Mouse (Mus musculus): ENCODE results near the gene Spryd3. TPM values are rescaled to one million over a fixed set of nuclear protein-coding genes. Genes with fewer than 3 reads are reported as not detected.

The Spryd3 gene
- polyA plus RNA-seq, 1 experiment from 2014 or later = 20.9 TPM

DNA sequence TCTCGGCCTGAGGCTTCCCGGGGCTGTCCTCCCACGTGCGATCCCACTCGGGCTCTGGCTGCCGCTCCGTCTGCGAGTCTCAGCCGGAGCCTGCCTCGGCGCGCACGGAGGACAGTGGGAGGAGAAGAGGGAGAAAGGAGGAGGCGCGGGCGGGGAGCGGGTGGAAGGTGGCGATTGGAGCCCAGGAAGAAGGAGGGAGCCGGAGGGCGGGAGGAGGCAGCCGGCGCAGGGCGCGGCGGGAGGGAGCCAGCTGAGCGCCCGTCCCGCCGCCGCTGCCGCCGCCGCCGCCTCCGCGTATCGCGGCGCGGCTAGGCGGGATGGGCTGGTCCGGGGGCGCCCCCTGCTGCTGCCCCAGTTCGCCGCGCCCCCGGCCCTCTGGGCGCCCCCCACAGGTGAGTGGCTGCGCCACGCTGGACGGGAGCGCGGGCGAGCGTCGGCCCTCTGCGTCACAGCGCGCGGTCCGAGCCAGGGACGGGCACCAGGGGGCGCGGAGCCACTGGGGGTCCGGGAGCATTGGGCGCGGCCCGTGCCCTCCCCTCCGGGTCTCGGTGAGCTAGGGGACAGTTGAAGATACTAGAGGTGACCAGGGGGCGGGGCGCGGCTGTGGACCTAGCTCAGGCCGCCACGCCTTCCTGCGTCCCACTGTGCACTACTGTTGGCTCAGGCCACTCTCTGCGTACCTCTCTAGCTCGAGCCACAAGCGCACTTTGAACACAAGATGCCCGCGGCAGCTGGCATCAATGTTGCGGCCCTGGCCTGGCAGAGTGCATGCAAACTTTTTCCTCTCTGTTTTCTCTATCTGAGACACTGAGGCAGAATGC, 35.7 kb downstream of the Spryd3 start, which contains the start of gene Tns2:
Tns2 (plus strand) TSS at position 253 of the 821 bp plus-strand sequence.
- Histone ChIP-seq H3K4me3 (ENCODE audit: low read depth, low read length) (peak within 1 kb of the TSS; percentile 45), H3K4me2 (ENCODE audit: low read length) (peak within 1 kb of the TSS; percentile 80), H3K4me1 (ENCODE audit: control insufficient read depth, insufficient read depth, low read length) (peaks cover 11% of the 10 kb centered on the region), H3K27ac (ENCODE audit: low read depth, low read length) (peak within 1 kb of the TSS; percentile 27; the same call in 1 of the 2 replicates), H3K36me3 (ENCODE audit: control insufficient read depth, insufficient read depth, low read length) (peaks cover 28% of the 10 kb centered on the region), H3K27me3 (replicated peaks; ENCODE audit: control insufficient read depth, insufficient read depth, low read length) (peaks cover 4% of the 10 kb centered on the region; the same call in 1 of the 2 replicates), H3K9me3 (replicated peaks; ENCODE audit: control insufficient read depth, low read length) (no peaks in the 10 kb centered on the region), H3K9ac (ENCODE audit: low read length) (peak within 1 kb of the TSS; percentile 66)
- ATAC-seq (peak; percentile 67), DNase-seq (ENCODE audit: low spot score) (peak; percentile 68)
- under 1% methylated on average over 45 of the region's 82 CpGs for WGBS

DNA sequence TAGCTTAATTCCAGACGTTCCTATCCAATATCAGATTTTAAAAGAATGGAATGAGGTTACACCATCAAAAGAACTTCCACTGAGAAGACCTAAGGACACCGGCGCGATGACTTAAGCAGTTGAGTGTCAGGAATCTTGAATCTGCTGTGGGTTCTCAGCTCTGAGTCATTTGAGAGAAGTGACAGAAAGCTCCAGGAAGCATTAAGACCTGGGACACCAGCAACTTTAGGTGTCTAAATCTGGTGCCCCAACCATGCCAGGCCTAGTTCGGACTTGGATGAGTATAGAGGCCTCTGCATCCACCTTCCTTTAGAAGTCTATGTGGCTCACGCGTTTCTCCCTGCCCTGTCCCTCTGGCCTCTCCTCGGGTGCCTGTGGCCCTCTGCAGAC, 36.3 kb downstream of the Spryd3 start:
- Histone ChIP-seq H3K4me1 (ENCODE audit: control insufficient read depth, insufficient read depth, low read length) (peaks cover 11% of the 10 kb centered on the region), H3K4me2 (ENCODE audit: low read length) (peak overlapping the region; percentile 80), H3K27ac (ENCODE audit: low read depth, low read length) (peak overlapping the region; percentile 27; the same call in 1 of the 2 replicates), H3K9ac (ENCODE audit: low read length) (peak overlapping the region; percentile 66), H3K36me3 (ENCODE audit: control insufficient read depth, insufficient read depth, low read length) (peaks cover 34% of the 10 kb centered on the region), H3K27me3 (replicated peaks; ENCODE audit: control insufficient read depth, insufficient read depth, low read length) (no peaks in the 10 kb centered on the region), H3K9me3 (replicated peaks; ENCODE audit: control insufficient read depth, low read length) (no peaks in the 10 kb centered on the region), H3K4me3 (ENCODE audit: low read depth, low read length) (peak overlapping the region; percentile 45)
- ATAC-seq = no peak
- WGBS = 22% methylated on average over 8 of the region's 8 CpGs
- DNase-seq (ENCODE audit: low spot score) = no peak

DNA sequence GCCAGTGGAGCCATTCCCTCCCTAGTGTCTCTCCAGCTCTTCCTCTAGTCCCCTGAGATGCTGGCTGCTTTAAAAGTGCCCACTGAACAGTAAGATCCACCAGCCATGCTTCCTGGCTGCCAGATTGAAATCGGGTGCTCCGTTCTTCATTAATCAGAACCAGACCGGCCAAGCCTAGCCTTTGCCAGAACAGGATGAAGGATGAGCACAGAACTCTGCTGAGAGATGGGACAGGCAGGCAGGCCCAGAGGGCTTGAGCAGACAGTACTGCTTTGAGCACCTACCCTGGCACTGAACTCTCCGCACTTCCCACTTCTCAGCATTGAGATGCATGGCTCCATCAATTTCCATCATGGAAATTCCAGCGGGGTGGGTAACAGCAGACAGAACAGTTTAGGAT, 36.8 kb downstream of the Spryd3 start:
- Histone ChIP-seq H3K4me3 (ENCODE audit: low read depth, low read length) (no peak overlapping the region), H3K9me3 (replicated peaks; ENCODE audit: control insufficient read depth, low read length) (no peaks in the 10 kb centered on the region), H3K9ac (ENCODE audit: low read length) (no peak overlapping the region), H3K27me3 (replicated peaks; ENCODE audit: control insufficient read depth, insufficient read depth, low read length) (no peaks in the 10 kb centered on the region), H3K4me1 (ENCODE audit: control insufficient read depth, insufficient read depth, low read length) (peaks cover 11% of the 10 kb centered on the region), H3K36me3 (ENCODE audit: control insufficient read depth, insufficient read depth, low read length) (peaks cover 39% of the 10 kb centered on the region), H3K27ac (ENCODE audit: low read depth, low read length) (no peak overlapping the region; the same call in 1 of the 2 replicates), H3K4me2 (ENCODE audit: low read length) (no peak overlapping the region)
- no peak for DNase-seq (ENCODE audit: low spot score)
- ATAC-seq = no peak
- 61% methylated on average over 5 of the region's 5 CpGs for WGBS

DNA sequence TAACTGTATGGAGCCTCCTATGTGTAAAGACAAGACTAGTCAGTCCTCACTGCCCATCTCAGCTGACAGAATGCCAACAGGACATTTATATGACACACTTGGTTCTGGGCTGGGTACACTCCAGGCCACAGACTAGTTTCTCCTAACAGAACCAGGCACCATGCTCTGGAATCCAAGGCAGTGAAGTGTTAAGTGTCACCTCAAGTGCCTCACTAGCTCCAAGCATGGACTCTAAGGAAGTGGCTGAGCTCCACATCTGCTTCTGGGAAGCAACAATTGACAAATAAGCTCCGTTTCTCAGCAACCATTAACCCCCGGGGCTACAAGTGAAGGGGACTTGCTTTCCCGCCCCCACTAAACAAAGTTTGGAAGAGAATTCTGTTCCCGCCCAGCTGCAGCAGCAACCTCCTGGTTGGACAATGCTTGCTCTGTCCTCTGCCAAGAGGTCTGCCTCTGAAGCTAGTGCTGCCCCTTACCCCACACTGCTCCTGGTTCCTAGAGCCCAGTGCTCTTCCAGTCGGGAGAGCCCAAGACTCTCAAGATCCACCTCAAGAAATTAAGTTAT, 38.0 kb downstream of the Spryd3 start:
- H3K27me3 ChIP-seq (replicated peaks; ENCODE audit: control insufficient read depth, insufficient read depth, low read length) = no peaks in the 10 kb centered on the region

DNA sequence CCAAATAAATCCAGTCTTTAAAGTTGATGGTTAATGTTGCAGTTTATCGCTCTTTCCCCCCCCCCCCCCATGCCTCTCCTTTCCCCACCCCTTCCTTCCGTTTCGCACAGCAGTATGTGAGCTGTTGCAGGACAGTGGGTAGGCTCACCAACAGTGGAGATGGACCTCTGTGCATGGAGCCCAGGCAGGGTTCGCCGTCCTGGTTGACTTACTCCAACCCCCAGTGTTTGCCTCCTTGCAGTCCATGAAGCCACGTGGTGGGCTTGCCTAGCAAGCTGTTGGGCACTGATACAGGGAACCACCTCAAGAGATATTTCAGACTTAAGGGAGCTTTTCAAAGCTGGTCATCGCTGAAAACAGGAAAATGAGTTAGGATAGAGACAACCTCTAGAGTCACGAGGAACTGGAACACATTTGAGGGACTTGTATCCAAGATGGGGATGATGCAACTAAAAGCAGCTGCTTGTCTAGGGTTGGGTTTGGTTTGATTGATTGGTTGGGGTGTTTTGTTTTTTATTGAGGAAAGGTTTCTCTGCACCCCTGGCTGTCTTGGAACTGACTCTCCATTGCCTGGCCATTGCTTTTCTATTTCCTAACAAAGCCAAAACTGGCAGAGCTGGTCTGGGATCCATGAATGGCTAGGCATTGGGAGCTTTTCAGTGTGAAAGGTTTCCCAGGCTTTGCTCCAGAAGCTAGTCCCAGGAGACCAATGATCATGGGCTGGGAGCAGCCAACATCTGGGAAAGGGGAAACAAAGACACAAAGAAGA, 38.7 kb downstream of the Spryd3 start:
- Histone ChIP-seq H3K9me3 (replicated peaks; ENCODE audit: control insufficient read depth, low read length) (no peaks in the 10 kb centered on the region), H3K27me3 (replicated peaks; ENCODE audit: control insufficient read depth, insufficient read depth, low read length) (no peaks in the 10 kb centered on the region), H3K4me2 (ENCODE audit: low read length) (no peak overlapping the region), H3K27ac (ENCODE audit: low read depth, low read length) (no peak overlapping the region), H3K9ac (ENCODE audit: low read length) (no peak overlapping the region), H3K4me1 (ENCODE audit: control insufficient read depth, insufficient read depth, low read length) (peaks cover 11% of the 10 kb centered on the region), H3K36me3 (ENCODE audit: control insufficient read depth, insufficient read depth, low read length) (peaks cover 58% of the 10 kb centered on the region), H3K4me3 (ENCODE audit: low read depth, low read length) (no peak overlapping the region)
- no peak for ATAC-seq
- 82% methylated on average over 8 of the region's 8 CpGs for WGBS
- DNase-seq (ENCODE audit: low spot score) = no peak

More for the DNA sequence above, 38.0 kb downstream of the Spryd3 start:
- no peak for ATAC-seq
- Histone ChIP-seq H3K36me3 (ENCODE audit: control insufficient read depth, insufficient read depth, low read length) (peaks cover 51% of the 10 kb centered on the region), H3K4me3 (ENCODE audit: low read depth, low read length) (no peak overlapping the region), H3K4me2 (ENCODE audit: low read length) (no peak overlapping the region), H3K9ac (ENCODE audit: low read length) (no peak overlapping the region), H3K27ac (ENCODE audit: low read depth, low read length) (no peak overlapping the region), H3K9me3 (replicated peaks; ENCODE audit: control insufficient read depth, low read length) (no peaks in the 10 kb centered on the region), H3K4me1 (ENCODE audit: control insufficient read depth, insufficient read depth, low read length) (peaks cover 11% of the 10 kb centered on the region)
- WGBS = 25% methylated on average over 5 of the region's 5 CpGs
- DNase-seq (ENCODE audit: low spot score) = no peak

DNA sequence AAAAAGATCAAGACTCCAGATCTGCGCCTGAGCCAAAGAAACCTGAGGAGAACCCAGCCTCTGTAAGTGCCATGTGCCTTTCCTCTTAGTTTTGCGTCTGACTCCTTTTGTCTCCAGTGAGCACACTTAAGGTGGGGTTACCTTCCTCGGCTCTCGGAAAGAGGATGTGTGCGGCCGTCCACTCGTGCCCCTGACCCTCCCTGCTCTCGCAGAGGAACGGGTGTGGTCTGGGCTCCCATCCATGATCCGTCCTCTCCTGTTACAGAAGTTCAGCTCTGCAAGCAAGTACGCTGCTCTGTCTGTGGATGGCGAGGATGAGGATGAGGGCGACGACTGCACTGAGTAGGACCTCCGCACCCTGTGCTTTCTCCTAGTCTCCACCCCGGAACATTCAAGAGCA, 41.0 kb downstream of the Spryd3 start:
- Histone ChIP-seq H3K9ac (ENCODE audit: low read length) (no peak overlapping the region), H3K4me3 (ENCODE audit: low read depth, low read length) (no peak overlapping the region), H3K27me3 (replicated peaks; ENCODE audit: control insufficient read depth, insufficient read depth, low read length) (no peaks in the 10 kb centered on the region), H3K36me3 (ENCODE audit: control insufficient read depth, insufficient read depth, low read length) (peaks cover 82% of the 10 kb centered on the region), H3K27ac (ENCODE audit: low read depth, low read length) (no peak overlapping the region), H3K4me2 (ENCODE audit: low read length) (no peak overlapping the region), H3K9me3 (replicated peaks; ENCODE audit: control insufficient read depth, low read length) (no peaks in the 10 kb centered on the region), H3K4me1 (ENCODE audit: control insufficient read depth, insufficient read depth, low read length) (no peaks in the 10 kb centered on the region)
- WGBS = 90% methylated on average over 16 of the region's 16 CpGs
- ATAC-seq (no peak), DNase-seq (ENCODE audit: low spot score) (no peak)

DNA sequence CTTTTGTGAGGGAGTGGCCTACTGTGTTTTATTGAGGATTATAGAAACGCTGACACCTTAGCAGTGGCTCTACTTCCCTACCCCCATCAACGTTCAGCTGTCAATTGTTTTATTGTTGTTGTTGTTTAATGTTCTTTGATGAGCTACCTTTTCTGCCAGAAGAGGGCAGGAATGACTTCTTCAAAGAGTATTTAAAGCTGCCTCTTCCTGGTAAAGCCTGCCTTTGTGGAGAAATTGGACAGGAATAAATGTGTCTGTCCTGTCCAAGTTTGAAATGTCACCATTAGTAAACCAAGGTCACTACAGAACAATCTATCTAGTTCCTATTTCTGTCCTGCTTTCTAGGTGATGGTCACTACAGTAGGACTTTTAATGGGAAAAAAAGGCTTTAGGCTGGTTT, 41.9 kb downstream of the Spryd3 start:
- Histone ChIP-seq H3K4me2 (ENCODE audit: low read length) (no peak overlapping the region), H3K27me3 (replicated peaks; ENCODE audit: control insufficient read depth, insufficient read depth, low read length) (no peaks in the 10 kb centered on the region), H3K4me3 (ENCODE audit: low read depth, low read length) (no peak overlapping the region), H3K4me1 (ENCODE audit: control insufficient read depth, insufficient read depth, low read length) (no peaks in the 10 kb centered on the region), H3K9me3 (replicated peaks; ENCODE audit: control insufficient read depth, low read length) (no peaks in the 10 kb centered on the region), H3K36me3 (ENCODE audit: control insufficient read depth, insufficient read depth, low read length) (peaks cover 90% of the 10 kb centered on the region), H3K9ac (ENCODE audit: low read length) (no peak overlapping the region), H3K27ac (ENCODE audit: low read depth, low read length) (no peak overlapping the region)
- DNase-seq (ENCODE audit: low spot score) = no peak
- WGBS = 57% methylated on average over 2 of the region's 2 CpGs
- ATAC-seq = no peak

DNA sequence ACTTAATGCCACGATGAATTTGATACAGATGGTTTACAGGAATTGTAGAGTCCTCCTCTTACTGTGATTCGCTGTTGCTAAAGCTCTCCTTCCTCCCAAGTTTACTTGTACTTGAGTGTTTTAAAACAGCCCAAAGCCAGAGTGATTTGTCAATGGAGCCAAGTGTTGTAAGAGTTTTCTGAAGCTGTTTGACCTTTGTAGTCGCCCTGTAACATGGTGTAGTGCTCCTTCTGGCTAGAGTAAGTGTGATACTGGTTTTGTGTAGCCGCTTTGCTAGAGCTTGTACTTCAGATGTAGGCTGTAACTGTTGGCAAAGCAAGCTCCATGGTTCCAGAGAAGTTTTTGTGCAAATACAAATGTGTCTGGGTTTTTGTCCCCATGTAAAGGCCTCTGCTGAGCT, 43.8 kb downstream of the Spryd3 start:
- 88% methylated on average over 4 of the region's 4 CpGs for WGBS
- Histone ChIP-seq H3K4me3 (ENCODE audit: low read depth, low read length) (no peak overlapping the region), H3K9me3 (replicated peaks; ENCODE audit: control insufficient read depth, low read length) (no peaks in the 10 kb centered on the region), H3K27me3 (replicated peaks; ENCODE audit: control insufficient read depth, insufficient read depth, low read length) (no peaks in the 10 kb centered on the region), H3K36me3 (ENCODE audit: control insufficient read depth, insufficient read depth, low read length) (peaks cover 96% of the 10 kb centered on the region), H3K4me1 (ENCODE audit: control insufficient read depth, insufficient read depth, low read length) (no peaks in the 10 kb centered on the region), H3K4me2 (ENCODE audit: low read length) (no peak overlapping the region), H3K9ac (ENCODE audit: low read length) (no peak overlapping the region), H3K27ac (ENCODE audit: low read depth, low read length) (no peak overlapping the region)
- DNase-seq (ENCODE audit: low spot score) (no peak), ATAC-seq (no peak)

All from forebrain, embryonic 14.5 days (tissue).